Mouse (Mus musculus) lung, postnatal 0 days (tissue): ENCODE measurements around the gene Cdh5. TPM values are rescaled to one million over a fixed set of nuclear protein-coding genes. Genes with fewer than 3 reads are reported as not detected.
"Not testable (repeated sequence)": the region's sequence is repeated elsewhere in the genome, so short reads cannot be mapped to it uniquely, and the experiment has no call there.

Experiments used
- ATAC-seq: fragments of 200-750 bp; cut with Nextera tagmentation; 2 replicates; pipeline ENCODE4 v1.8.0; 2017; ENCODE audit warnings: moderate library complexity
- DNase-seq: peaks from one replicate; pipeline ENCODE4 v3.0.0-alpha.2; 2016; ENCODE audit warnings: low spot score
- H3K27ac ChIP-seq: fragments of 300-500 bp; sonication (generic); 2 replicates; pipeline ENCODE4 v1.5.1; 2014; ENCODE audit warnings: antibody characterized with exemption, mild to moderate bottlenecking, low read length, mixed read lengths
- H3K27me3 ChIP-seq: fragments of 300-500 bp; sonication (generic); replicated peaks from 2 replicates; pipeline ENCODE4 v1.6.1; 2014; ENCODE audit warnings: low read length, mixed read lengths; ENCODE audit not compliant: insufficient read depth
- H3K36me3 ChIP-seq: fragments of 300-500 bp; sonication (generic); 2 replicates; pipeline ENCODE4 v1.6.1; 2014; ENCODE audit warnings: low read length, mixed read lengths; ENCODE audit not compliant: insufficient read depth
- H3K4me1 ChIP-seq: fragments of 300-500 bp; sonication (generic); 2 replicates; pipeline ENCODE4 v1.6.1; 2014; ENCODE audit warnings: antibody characterized with exemption, low read depth, low read length, mixed read lengths; ENCODE audit not compliant: insufficient read depth
- H3K4me2 ChIP-seq: fragments of 300-500 bp; sonication (generic); replicated peaks from 2 replicates; pipeline ENCODE4 v1.6.1; 2014; ENCODE audit warnings: low read depth, mild to moderate bottlenecking, low read length, moderate library complexity, mixed read lengths
- H3K4me3 ChIP-seq: fragments of 300-500 bp; sonication (generic); 2 replicates; pipeline ENCODE4 v1.5.1; 2014; ENCODE audit warnings: low read depth, low read length
- H3K9ac ChIP-seq: fragments of 300-500 bp; sonication (generic); replicated peaks from 2 replicates; pipeline ENCODE4 v1.6.1; 2014; ENCODE audit warnings: low read depth, mild to moderate bottlenecking
- H3K9me3 ChIP-seq: fragments of 300-500 bp; sonication (generic); 2 replicates; pipeline ENCODE4 v1.6.1; 2016; ENCODE audit warnings: low read length, mixed read lengths
- CTCF ChIP-seq: IDR thresholded peaks from 2 replicates; pipeline ENCODE4 v1.5.1; 2016; ENCODE audit warnings: antibody characterized with exemption, mild to moderate bottlenecking
- EP300 ChIP-seq: IDR thresholded peaks from 2 replicates; pipeline ENCODE4 v1.6.1; 2016; ENCODE audit warnings: antibody characterized with exemption, mild to moderate bottlenecking, control low read depth
- WGBS: fragments of 180-500 bp; shearing (Covaris S2); extraction: QIAGEN DNeasy Blood & Tissue Kit; methylation state at CpG from one replicate; pipeline ENCODE4 v1.1.7; 2014; 5-methylcytosine and 5-hydroxymethylcytosine counted together
- polyA plus RNA-seq: library from polyadenylated mRNA; unstranded; fragments of >200 nt; fragmentation: Nextera tagmentation; extraction: Ambion mirVana; gene quantifications from 2 replicates; pipeline ENCODE4 v1.2.1, GENCODE M21; 2015

Gene Cdh5
- polyA plus RNA-seq, 1 experiment from 2014 or later = 99.0 TPM

DNA sequence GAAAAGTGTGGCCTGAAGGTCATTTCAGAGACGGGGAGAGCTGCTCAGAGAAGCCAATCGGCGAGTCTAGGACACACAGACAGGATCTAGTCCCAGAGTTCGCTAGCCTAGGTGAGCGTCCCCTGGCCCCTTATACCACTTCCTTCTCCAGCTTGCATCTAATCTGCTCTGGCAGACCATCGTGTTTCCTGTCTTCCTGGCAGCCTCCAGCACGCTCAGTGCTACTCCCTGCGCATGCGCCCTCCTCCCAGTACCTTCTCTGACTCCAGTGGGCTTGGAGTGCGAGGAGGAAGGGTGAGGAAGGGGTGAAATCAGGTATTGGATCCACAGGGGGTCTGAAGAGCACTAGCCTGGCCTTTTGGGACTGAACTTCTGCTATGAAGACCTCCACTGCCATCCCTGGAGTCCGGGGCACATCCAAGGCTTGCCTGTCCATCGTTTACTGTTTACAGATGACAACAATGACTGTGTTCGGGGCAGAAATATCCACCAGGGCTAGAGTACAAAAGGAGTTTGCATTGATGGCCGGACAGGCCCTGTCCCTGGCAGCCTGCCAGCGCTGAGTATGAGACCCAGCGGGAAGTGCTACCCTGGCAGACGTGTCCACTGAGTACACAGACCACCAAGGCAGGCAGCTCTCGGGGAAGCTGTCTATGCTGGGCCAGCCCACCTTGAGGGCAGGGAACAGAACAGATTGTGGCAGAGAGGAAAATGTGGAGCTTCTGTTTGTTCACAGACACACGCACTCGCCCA is 1.9 kb upstream of the Cdh5 start:
- ATAC-seq = peak; percentile 59
- H3K4me2 ChIP-seq = no peak overlapping the region
- TF ChIP-seq CTCF (no peak), EP300 (peak; percentile 66)

DNA sequence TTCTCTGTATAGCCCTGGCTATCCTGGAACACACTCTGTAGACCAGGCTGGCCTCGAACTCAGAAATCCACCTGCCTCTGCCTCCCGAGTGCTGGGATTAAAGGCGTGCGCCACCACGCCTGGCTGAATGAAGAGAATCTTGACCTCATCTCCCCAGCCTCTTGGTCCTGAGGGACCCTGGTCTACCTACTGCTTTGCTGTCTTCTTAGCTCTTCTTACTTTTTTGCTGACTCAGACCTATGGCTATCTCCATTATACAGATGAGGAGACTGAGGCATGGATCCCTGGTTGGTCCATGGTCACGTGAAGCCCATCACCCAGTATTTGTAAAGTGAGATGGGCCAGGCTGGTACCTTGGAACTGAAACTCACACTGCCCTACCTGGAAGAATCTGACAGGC is 701 bp upstream of the Cdh5 start:
- H3K4me1 ChIP-seq, DNase-seq, H3K36me3 ChIP-seq, H3K9me3 ChIP-seq, H3K27me3 ChIP-seq, H3K9ac ChIP-seq, H3K4me2 ChIP-seq, H3K4me3 ChIP-seq, ATAC-seq: not testable (repeated sequence)
- peak overlapping the region; percentile 84 for H3K27ac ChIP-seq
- 86% methylated on average over 6 of the region's 6 CpGs for WGBS

More for the DNA sequence above, 1.9 kb upstream of the Cdh5 start:
- WGBS = 42% methylated on average over 20 of the region's 20 CpGs
- no peaks in the 10 kb centered on the region for H3K4me1 ChIP-seq
- H3K9ac ChIP-seq = no peak overlapping the region
- no peak overlapping the region for H3K4me3 ChIP-seq
- H3K27me3 ChIP-seq = no peaks in the 10 kb centered on the region
- no peaks in the 10 kb centered on the region for H3K36me3 ChIP-seq
- no peaks in the 10 kb centered on the region for H3K9me3 ChIP-seq
- DNase-seq = peak; percentile 76
- H3K27ac ChIP-seq = peak overlapping the region; percentile 82

DNA sequence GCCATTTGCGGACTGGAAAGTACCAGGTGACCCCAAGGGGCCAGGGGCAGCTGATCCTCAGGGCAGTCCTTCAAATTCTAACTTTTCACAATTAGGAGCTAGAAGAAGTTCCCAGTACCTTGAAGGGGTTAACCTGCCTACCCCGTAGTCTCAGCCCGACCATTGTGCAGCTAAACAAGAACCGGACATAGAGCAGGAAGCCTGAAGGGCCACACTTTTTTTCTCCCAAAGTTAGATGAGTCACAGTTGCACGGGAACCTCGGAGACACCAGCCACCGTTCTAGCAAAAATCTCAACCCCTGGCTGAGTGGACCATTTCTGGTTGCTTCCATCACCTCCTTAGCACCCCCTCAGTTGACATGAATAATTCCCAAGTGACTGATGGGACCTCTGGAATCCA is 2.0 kb downstream of the Cdh5 start:
- H3K9me3 ChIP-seq = no peaks in the 10 kb centered on the region
- no peaks in the 10 kb centered on the region for H3K27me3 ChIP-seq
- H3K4me1 ChIP-seq = no peaks in the 10 kb centered on the region; the same call in 1 of the 2 replicates
- ATAC-seq (no peak; the same call in 1 of the 2 replicates), DNase-seq (no peak)
- peak overlapping the region; percentile 72 for H3K9ac ChIP-seq
- H3K4me2 ChIP-seq = peak overlapping the region; percentile 48
- no peak for TF ChIP-seq CTCF
- TF ChIP-seq EP300 = no peak
- WGBS = 36% methylated on average over 7 of the region's 7 CpGs
- no peaks in the 10 kb centered on the region for H3K36me3 ChIP-seq
- peak overlapping the region; percentile 48 for H3K4me3 ChIP-seq
- peak overlapping the region; percentile 88 for H3K27ac ChIP-seq

- no peaks in the 10 kb centered on the region for H3K36me3 ChIP-seq
- DNase-seq (no peak), ATAC-seq (no peak)
- H3K9ac ChIP-seq = no peak overlapping the region
- H3K27me3 ChIP-seq = no peaks in the 10 kb centered on the region
- H3K4me1 ChIP-seq = no peaks in the 10 kb centered on the region; the same call in 1 of the 2 replicates
- H3K4me2 ChIP-seq = peak overlapping the region; percentile 48
- TF ChIP-seq EP300 = no peak
- TF ChIP-seq CTCF = no peak
- peak overlapping the region; percentile 8; the same call in 1 of the 2 replicates for H3K4me3 ChIP-seq
- whole genome bisulfite sequencing = 44% methylated on average over 6 of the region's 6 CpGs
- H3K9me3 ChIP-seq = no peaks in the 10 kb centered on the region
- H3K27ac ChIP-seq = no peak overlapping the region
These were observed 4.3 kb downstream of the Cdh5 start for GRCm38 (mm10) chr8:104105768-104106167.

DNA sequence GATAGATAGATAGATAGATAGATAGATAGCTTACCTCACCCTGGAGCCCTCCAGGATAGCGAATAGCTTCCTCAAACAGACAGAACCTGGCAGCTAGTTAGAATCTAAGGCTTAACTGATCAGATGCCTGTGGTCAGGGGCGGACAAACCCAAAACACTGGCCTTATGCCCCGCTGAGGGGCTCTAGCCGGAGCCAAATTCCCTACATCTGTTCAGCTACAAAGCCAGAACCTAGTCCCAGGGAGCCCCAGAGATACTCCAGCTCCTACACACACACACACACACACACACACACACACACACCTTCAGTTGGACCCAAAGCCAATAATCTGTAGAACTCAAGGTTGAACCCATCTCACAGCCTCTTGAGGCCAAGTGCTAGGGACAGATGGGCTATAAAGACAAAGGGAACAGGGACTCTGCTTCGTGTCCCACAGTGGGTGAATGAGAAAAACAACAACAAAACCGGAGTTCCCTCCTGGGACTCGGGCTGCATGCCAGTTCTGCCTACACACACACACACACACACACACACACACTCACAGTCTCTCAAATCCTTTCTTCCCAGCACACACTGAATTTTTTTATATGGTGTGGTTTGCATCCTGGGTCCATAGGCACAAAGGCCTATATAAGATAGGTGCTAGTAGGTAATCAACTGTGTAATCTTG is 5.0 kb downstream of the Cdh5 start:
- Histone ChIP-seq H3K27me3 (no peaks in the 10 kb centered on the region), H3K9ac (no peak overlapping the region), H3K4me3 (no peak overlapping the region), H3K27ac (no peak overlapping the region), H3K4me1 (no peaks in the 10 kb centered on the region; the same call in 1 of the 2 replicates), H3K9me3 (no peaks in the 10 kb centered on the region), H3K36me3 (no peaks in the 10 kb centered on the region), H3K4me2 (peak overlapping the region; percentile 48)
- DNase-seq (no peak), ATAC-seq (no peak)
- WGBS = 61% methylated on average over 7 of the region's 7 CpGs
- TF ChIP-seq EP300 (no peak), CTCF (no peak)

DNA sequence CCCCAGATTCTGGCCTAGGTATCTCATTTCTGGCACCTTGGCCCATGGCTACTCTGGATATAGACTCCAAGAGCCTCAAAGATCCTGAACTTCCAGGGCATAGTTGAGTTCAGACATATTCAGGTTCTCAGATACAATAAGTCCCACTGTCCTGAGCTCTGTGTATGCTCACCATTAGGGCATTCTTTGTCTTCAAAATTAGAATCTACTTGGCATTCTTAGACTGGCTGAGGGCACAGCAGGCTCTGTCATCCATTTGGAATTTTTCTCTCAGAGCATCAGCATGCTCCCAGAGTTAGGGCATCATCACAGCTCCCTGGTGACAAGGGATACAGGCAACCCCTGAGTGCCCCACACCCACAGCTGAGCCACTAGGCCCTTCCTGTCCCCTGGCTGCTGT is 5.7 kb downstream of the Cdh5 start:
- Histone ChIP-seq H3K27me3 (no peaks in the 10 kb centered on the region), H3K36me3 (no peaks in the 10 kb centered on the region), H3K9ac (no peak overlapping the region), H3K4me1 (no peaks in the 10 kb centered on the region; the same call in 1 of the 2 replicates), H3K9me3 (no peaks in the 10 kb centered on the region), H3K27ac (no peak overlapping the region), H3K4me3 (no peak overlapping the region), H3K4me2 (peak overlapping the region; percentile 48)
- DNase-seq = no peak
- no peak for ATAC-seq
- no peak for TF ChIP-seq CTCF
